Mouse (Mus musculus) erythroblast, embryonic 14.5 days (primary cell): ENCODE data around the gene Mpnd.

ENCODE experiments used
- GATA1 ChIP-seq: IDR thresholded peaks from 2 replicates; pipeline ENCODE4 v1.6.1; 2012; ENCODE audit warnings: low read length, inconsistent platforms, mixed read lengths
- TAL1 ChIP-seq: IDR thresholded peaks from 3 replicates; pipeline ENCODE4 v1.6.1; 2012; ENCODE audit warnings: low read length, inconsistent platforms, mixed read lengths

DNA sequence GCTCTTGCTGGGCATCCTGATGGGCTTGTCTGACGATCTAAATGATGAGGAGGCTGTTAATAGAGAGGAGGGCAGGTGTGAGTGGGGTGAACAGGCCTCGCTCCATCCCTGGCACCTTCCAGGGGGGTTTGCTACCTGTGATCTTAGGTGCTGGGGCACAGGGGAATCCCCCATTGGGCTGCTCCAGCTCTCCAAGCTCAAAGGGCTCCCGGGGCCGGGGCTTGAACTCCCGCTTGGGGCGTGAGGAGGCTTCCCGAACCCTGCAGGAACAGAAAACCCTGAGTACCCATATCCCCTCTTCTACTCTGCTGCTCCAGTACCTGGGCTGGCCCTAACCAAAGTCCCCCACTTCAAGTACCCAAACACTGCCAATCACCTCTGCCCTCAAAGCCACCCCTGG lies 12.3 kb downstream of the Mpnd start:
- TF ChIP-seq GATA1 (no peak), TAL1 (no peak)
